Mouse (Mus musculus) layer of hippocampus, postnatal 36 days (tissue): ENCODE measurements around the gene Anks6. TPM values are rescaled to one million over a fixed set of nuclear protein-coding genes. Genes with fewer than 3 reads are reported as not detected.
A peak's percentile ranks its signal among the peaks of the same experiment; 100 is the strongest.
"Not testable (repeated sequence)": the region's sequence is repeated elsewhere in the genome, so short reads cannot be mapped to it uniquely, and the experiment has no call there.

Experiments
- DNase-seq, 2 experiments: peaks; one replicate each; pipeline ENCODE4 v3.0.0; 2022
- total RNA-seq, 2 experiments: library from RNA; stranded (reverse); gene quantifications; 2 replicates each; pipeline ENCODE4 v1.2.3; 2021

Gene Anks6
- 10 to 100 TPM; 22.3 to 26.1 TPM for total RNA-seq

- DNase-seq: peak; percentile 74 to 75
Measured at GRCm38 (mm10) chr4:47056791-47057509, at the start of gene Anks6. Anks6 (minus strand) TSS chr4:47057427.

GRCm38 (mm10) chr4:47103561-47103960, 46.3 kb upstream of the Anks6 start:
- DNase-seq: no peak

GRCm38 (mm10) chr4:47093647-47094046, 36.4 kb upstream of the Anks6 start:
- DNase-seq: no peak

- no peak for DNase-seq
Measured at GRCm38 (mm10) chr4:47093161-47093560, 35.9 kb upstream of the Anks6 start.

GRCm38 (mm10) chr4:47092387-47093021, 35.3 kb upstream of the Anks6 start:
- no peak for DNase-seq

GRCm38 (mm10) chr4:47091493-47092386, 34.5 kb upstream of the Anks6 start, which contains the start of gene Galnt12:
Galnt12 (plus strand) TSS chr4:47091909.
- DNase-seq: peak in 1 of 2 experiments; percentile 23

- DNase-seq: no peak
Measured at GRCm38 (mm10) chr4:47088671-47089070, 31.4 kb upstream of the Anks6 start.

GRCm38 (mm10) chr4:47083824-47084223, 26.6 kb upstream of the Anks6 start:
- no peak for DNase-seq

- DNase-seq: no peak
Measured at GRCm38 (mm10) chr4:47080647-47081010, 23.4 kb upstream of the Anks6 start.

GRCm38 (mm10) chr4:47079997-47080646, 22.9 kb upstream of the Anks6 start:
- DNase-seq: no peak

- no peak for DNase-seq
Measured at GRCm38 (mm10) chr4:47075054-47075453, 17.8 kb upstream of the Anks6 start.

- DNase-seq: no peak
Measured at GRCm38 (mm10) chr4:47060900-47061299, 3.7 kb upstream of the Anks6 start.

GRCm38 (mm10) chr4:47057510-47058325, 491 bp upstream of the Anks6 start:
- no peak for DNase-seq

GRCm38 (mm10) chr4:47055570-47056080, 1.6 kb downstream of the Anks6 start:
- no peak for DNase-seq

GRCm38 (mm10) chr4:47055170-47055569, 2.1 kb downstream of the Anks6 start:
- not testable (repeated sequence) for DNase-seq

- DNase-seq: no peak
Measured at GRCm38 (mm10) chr4:47051905-47052304, 5.3 kb downstream of the Anks6 start.

GRCm38 (mm10) chr4:47050642-47051381, 6.4 kb downstream of the Anks6 start:
- DNase-seq: no peak

GRCm38 (mm10) chr4:47050167-47050566, 7.1 kb downstream of the Anks6 start:
- peak; percentile 86 to 90 for DNase-seq

- no peak for DNase-seq
Measured at GRCm38 (mm10) chr4:47049216-47049615, 8.0 kb downstream of the Anks6 start.

- DNase-seq: no peak
Measured at GRCm38 (mm10) chr4:47047765-47048164, 9.5 kb downstream of the Anks6 start.

GRCm38 (mm10) chr4:47046974-47047373, 10.3 kb downstream of the Anks6 start:
- DNase-seq: no peak
